Mouse (Mus musculus): Measurements from ENCODE around the gene Xxylt1.

Gene Xxylt1

DNA sequence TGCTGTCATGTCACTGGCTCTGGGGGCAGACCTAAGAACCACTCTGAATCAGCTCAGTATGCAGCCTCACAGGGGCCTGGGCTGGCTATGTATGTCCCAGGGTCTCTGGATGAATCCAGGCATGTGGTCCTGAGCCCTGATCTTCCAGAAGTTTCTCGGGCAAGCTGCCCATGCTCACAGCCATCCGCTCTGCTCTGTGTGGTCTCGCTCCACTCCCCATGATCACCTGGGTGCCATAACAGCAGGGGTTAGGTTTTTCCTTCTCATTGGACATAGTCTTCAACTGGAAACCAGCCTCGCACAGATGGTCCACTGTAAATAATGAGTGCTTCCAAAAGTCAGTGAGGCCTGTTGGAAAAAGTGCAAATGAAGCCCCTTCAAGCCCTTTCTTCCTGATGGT lies 121.0 kb downstream of the Xxylt1 start:
- no peak for DNase-seq (ENCODE audit: extremely low spot score, low spot score)

DNA sequence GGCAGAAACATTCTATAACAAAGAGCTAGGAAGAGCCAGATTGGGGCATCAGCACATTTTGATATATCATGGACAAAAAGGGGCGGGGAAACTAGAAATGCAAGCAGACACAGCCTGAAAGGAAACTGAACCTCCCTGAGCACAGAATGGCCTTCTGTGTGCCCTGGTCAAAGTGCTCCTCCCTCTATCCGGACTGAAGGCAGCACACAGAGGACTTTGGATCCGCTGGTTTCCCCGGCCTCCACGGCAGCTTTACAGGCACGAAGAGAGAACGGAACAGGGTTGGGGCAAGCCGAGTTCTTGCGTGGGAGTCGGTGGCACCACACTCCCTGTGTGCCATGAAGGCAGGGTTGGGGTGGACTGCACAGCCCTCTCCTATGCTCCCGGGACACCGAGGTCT lies 121.5 kb downstream of the Xxylt1 start:
- DNase-seq (ENCODE audit: extremely low spot score, low spot score) = no peak

DNA sequence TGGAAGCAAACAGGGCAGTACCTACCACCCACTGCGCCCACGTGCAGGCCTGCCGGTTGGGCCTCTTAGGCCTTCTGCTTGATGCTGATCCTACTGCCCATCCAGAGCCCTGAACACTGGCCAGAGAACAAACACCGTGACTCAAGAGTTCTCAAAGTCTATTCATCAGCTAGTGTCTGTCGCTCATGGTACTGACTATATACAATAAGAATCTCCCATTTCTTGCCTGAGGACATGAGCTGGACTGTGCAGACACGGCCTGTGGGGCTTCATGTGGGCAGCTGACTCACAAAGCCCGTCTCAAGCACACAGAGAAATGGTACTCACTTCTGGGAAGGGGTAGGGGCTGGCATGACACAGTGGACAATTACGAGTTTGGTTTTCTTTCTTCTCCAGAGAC lies 125.1 kb downstream of the Xxylt1 start:
- no peak for DNase-seq (ENCODE audit: extremely low spot score, low spot score)

DNA sequence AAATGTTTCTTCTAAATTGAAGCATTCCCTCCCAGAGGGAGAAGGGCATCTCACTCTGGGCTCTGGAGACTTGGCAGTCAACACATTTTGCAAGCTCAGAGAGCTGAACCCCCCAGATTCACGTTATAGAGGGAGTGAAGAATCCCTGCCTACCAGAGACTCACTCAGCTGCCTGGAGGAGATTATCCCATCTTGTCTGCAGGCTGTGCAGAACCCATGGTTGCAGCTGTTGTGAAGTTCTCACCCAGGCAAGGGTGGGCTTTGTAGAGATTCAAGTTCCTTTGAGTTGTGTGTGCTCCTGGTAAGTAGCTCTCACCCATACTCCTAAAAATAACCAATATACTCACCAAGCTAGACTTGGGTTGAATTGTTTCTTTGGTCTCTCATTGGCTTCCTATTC lies 132.6 kb downstream of the Xxylt1 start:
- DNase-seq (ENCODE audit: extremely low spot score, low spot score) = no peak

DNA sequence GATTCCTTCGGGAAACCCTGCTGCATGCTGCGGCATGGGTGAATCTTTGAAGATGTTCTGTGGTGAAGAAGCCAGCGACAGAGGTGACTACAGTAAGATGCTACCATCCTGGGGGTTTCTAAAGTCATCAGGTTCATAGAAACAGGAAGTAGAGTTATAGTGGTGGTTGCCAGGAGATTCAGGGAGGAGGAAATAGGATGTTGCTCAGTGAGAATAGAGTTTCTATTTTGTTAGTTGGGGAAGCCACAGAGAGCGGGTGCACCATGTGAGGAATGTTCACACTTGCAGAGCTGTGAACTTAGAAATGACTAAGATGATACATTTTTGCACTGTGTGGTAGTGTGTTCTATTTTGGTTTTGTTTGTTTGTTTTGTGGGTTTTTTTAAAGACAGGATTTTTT lies 133.0 kb downstream of the Xxylt1 start:
- DNase-seq (ENCODE audit: extremely low spot score, low spot score) = no peak

DNA sequence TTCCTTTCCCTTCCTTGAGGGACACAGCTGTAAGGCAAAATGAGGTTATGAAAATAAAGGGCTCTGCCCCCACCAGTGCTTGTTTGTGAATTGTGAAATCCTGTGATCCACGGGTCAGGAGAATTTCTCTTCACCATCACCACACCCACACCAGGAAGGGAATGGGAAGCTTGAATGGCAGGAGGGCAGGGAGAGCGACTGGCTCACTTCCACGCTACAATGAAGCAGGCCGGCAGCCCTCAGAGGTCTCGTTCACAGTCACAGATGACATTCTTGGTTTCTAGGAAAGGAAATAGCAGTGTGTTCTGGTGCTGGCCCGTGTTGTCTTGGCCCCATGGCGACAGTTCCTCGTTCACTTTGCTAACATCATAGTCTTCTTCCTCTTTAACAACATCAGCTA lies 136.3 kb downstream of the Xxylt1 start:
- no peak for DNase-seq (ENCODE audit: extremely low spot score, low spot score)

DNA sequence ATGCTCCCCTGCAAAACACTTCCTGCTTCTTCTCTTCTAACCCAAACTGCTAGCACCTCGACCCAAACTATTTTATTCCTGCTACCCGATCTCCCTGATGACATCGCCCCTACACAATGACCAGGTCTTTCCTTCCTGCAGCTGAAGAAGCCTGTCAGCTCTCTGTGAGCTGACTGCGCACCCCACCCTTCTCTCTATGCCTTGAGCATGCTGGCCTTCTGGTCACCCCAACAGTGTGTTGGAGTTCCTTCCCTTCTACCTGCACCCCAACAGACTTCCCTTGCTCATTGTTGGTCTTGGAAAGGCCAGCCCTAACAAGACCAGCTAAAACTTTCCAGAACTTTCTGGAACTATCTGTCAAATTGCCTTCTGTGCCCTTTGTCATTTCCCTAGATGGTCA lies 137.3 kb downstream of the Xxylt1 start:
- DNase-seq (ENCODE audit: extremely low spot score, low spot score) = no peak

DNA sequence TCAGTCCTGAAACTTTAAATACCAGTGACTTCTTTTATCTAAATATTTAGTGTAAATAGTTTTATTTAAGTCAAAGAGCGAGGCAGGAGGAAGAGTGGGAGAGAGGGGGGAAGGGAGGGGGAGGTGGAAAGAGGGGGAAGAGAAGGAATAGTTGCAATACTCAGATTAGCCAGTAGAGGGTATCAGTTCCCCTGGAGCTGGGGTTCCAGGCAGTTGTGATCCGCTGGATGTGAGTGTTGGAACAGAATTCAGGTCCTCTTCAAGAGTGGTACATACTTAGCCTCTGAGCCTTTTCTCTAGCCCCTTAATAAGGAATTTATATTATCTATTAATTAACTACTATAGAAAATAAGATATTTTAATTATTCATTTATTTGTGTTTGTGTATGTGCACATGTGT lies 140.5 kb downstream of the Xxylt1 start:
- DNase-seq (ENCODE audit: extremely low spot score, low spot score) = no peak

DNA sequence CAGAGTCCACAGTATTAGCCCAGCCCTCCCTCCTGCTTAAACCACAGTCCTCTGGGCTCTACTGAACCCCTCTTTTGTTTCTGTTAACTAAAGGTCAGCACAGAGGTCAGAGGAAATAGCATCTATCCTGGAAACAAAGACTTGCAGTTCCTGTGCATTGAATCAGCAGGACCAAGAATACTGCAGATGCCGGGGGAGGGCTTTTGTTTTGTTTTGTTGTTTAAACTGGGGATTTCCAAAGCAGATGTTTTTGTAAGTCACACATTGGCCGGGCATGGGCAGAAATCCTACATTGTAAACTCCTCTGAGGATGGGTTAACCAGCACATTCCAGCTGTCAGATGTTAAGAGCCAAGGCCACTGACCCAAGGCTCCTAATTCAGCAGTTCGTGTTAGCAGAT lies 141.3 kb downstream of the Xxylt1 start:
- DNase-seq (ENCODE audit: extremely low spot score, low spot score) = peak; percentile 54

DNA sequence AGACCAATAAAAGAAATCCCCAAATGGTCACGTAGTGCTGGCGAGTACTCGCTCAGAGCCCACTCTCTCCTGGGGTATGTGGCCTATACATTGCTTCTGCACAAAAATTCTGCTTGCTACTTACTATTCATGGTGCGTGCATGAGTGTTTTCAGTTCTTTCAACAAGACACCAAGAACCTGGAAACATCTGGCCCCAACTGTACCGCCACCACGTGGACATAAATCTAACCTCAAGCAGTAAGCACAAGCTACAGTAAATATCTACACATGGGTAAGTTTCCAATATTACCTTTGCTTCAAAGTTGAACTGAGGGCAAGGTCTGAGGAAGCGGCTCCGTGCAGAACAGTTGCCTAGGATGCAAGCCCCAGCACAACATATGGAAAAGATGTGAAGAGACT lies 142.0 kb downstream of the Xxylt1 start:
- DNase-seq (ENCODE audit: extremely low spot score, low spot score) = no peak

DNA sequence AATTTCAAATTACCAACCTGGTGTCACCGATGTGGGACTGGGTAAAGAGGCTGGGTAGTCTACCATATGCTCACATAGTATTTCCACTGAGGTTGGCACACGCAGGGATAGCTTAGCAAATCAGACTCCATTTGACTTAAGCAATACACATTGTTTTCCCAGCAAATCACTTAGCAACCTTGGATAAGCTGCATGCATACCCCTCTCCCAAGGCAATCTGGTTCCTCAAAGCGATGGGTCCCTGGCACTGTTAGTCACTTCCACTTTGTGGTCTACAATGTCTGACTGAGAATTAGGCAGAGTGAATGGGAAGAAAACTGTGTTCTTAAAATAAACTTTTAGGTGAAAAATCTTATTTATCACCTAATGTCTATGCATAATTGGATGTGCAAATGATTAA lies 142.6 kb downstream of the Xxylt1 start:
- no peak for DNase-seq (ENCODE audit: extremely low spot score, low spot score)

DNA sequence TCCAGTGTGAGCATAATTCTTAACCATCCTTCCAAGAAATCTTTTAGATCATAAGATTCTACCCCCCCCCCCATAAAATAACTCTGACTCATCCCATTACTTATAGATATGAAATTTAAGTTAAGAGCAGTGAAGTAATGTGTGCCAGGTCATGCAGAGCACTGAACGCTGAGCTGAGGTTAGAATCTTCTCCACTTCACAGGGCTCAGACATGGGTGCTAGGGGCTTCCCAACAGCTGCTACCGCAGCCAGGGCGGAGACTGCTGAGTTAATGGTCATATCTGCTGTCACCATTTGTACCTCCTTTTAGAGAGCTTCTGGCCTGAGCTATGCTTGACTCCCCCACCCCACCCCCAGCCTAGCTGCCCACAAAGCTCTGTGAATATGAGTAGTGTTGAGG lies 143.6 kb downstream of the Xxylt1 start:
- DNase-seq (ENCODE audit: extremely low spot score, low spot score) = no peak

DNA sequence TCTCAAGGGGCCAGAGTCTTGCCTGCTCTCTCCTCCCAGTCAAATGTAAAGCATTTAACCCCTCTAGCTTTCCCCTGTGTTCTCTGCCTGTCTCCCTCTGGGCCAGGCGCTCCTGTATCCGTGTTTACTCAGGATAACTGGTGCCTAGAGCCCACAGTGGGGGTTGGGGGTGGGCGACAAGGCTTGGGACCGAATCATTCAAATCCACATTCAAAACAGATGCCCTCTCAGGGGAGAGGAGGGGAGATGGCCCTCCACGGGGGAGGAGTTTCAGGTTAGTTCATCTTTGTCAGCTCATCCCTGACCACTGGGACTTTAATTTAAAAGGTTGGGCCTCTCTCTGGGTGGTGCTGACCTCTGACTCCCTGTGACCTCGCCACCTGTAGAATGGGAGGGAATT lies 144.8 kb downstream of the Xxylt1 start:
- no peak for DNase-seq (ENCODE audit: extremely low spot score, low spot score)

DNA sequence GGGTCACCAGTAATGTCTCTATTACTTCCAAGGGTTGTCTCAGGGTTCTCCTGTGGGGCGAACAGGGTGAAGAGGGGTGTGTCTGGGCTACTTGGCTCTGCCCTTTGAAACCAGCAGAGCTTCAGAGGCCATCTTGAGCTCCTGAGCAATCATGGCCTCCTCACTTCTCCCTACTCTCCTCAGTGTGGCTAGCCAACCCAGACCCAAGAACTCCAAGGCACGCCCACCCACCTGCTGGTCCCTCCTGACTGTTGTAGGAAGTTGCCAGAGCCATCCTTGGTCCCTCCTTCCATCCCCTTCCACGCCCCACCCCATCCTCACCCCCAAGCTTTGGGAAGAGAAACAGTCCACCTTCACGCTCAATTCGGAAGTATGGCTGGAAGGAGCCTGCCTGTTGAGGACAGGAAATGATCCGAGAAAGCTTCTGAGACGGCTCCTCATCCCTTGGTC lies 145.2 kb downstream of the Xxylt1 start:
- DNase-seq (ENCODE audit: extremely low spot score, low spot score) = no peak

DNA sequence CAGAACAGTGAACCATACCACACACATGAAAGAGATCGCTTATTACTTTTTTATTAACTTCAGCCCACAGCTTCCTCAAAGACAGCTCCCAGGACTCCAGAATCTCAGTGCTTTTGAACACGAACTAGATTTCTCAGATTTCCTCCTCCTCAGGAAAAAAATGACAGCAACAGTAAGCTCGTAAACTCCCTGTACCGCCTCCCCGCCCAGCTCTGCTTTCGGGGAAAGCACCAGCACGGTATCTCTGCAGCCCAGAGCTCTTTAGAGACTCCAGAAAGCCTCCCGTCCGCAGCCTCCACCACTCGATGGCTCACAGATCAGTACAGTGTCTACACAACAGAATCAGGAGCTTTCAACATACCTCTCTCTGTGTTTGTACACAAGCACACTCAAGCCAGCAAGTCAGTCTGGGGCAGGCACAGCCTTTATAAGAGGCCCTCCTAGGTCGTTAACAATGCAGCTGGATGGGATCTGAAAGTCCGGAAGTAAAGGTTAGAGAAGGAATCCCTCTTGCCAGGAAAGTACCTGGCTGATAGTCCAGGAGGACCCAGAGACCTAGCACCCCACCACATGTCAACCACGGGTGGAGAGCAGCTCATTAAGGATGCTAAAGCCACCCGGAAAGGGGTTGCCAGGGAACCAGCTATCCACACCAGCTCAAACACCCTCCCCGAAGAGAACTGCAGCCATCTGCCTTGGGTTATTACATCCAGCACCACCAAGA lies 146.1 kb downstream of the Xxylt1 start:
- DNase-seq (ENCODE audit: extremely low spot score, low spot score) = no peak

DNA sequence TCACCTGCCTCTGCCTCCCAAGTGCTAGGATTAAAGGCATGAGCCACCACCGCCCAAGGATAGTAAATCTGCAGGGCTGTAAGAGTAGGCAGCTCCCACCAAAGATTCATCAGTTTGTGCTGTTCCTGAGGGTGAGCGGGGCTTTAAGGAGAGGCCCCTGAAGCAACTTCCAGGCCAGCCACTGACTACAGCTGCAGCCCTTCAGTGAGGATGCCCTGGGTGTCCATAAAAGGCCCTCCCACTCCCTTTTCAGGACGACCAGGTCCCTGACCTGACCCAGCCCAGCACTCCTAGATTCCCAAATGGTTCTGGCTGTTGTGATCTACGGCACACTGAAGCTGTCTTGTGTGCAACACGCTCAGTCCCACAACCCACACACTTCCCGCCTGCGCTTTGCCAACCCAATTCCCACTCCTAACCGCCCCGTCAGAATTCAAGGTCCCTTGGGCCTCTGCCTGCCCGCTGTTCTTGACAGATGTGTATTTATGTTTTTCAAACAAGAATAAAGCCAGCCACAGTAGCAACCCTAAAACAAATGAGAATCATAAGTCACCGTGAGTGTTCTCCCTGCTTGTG lies 146.9 kb downstream of the Xxylt1 start:
- DNase-seq (ENCODE audit: extremely low spot score, low spot score) = no peak

DNA sequence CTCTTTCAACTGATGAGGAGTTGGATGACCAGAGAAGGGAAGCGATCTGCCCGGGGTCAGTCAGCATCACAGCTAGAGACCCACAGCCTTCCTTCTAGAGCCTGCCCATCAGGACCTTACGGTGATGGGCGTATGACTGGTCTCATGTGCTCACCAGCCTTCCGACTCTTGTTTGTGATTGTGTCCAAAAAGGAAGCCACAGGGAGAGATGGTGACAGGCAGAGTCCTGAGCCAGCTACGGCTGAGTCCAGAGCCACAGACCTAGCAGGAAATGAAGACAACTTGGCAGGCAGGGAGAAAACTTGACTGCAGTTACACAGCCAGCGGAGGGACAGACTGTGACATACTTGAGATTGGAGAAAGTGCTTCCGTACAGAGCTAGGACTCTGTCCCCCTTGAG lies 147.9 kb downstream of the Xxylt1 start:
- DNase-seq (ENCODE audit: extremely low spot score, low spot score) = no peak

DNA sequence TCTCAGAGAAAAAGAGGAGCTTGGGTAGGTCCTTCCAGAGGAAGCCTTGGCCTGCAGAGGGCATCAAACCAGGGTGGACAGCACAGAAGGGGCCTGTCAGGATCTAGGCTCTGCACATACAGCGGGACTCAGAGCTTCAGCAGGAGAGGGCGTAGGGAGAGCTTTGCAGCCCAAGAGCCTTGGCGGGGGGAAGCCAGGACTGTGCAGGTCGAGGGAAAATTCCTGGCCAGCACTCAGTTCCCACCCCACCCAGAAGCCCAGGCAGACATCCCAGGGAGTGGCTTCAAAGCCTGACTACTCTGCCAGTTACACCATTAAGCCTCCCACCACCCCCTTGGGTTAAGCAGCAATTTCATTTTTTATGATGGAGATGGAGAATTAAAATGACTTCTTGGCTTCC lies 148.4 kb downstream of the Xxylt1 start:
- no peak for DNase-seq (ENCODE audit: extremely low spot score, low spot score)

DNA sequence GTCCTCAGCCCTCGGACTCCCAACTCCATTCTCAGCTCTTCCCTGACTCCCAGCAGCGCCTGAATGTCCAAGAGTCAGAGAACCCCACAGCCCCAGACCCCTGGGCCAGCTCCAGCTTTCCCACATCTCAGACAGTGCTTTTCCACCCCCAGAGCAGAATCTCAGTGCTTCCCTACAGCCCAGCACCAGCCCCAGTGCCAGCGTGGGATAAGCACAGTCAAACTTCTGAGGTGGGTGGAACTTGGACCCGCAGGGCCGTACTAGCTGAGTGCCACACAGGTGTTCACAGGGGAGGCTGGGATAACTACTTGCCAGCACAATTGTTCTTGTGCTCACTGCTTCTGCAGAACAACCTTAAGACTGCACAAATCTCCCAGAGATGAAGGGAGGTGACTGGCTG lies 149.0 kb downstream of the Xxylt1 start:
- no peak for DNase-seq (ENCODE audit: extremely low spot score, low spot score)

DNA sequence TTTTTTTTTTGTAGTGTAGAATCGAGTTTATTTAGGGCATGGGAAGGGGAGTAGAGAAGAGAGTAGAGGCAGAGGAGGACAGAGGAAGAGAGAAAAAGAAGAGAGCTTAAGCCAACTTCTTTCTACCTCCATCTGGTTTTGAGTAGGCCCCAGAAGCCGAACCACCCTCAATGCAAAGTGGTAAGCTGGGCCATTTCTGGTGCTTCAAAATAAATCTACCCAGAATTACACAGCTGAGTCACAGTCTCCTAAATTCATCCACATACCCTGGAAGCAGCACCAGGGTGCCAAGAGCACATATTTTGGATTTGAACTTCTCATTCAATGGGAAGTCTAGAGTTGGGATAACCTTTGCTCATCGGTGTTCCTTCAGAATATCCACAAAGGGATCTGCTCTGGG lies 152.1 kb downstream of the Xxylt1 start:
- peak; percentile 8 for DNase-seq (ENCODE audit: extremely low spot score, low spot score)

DNA sequence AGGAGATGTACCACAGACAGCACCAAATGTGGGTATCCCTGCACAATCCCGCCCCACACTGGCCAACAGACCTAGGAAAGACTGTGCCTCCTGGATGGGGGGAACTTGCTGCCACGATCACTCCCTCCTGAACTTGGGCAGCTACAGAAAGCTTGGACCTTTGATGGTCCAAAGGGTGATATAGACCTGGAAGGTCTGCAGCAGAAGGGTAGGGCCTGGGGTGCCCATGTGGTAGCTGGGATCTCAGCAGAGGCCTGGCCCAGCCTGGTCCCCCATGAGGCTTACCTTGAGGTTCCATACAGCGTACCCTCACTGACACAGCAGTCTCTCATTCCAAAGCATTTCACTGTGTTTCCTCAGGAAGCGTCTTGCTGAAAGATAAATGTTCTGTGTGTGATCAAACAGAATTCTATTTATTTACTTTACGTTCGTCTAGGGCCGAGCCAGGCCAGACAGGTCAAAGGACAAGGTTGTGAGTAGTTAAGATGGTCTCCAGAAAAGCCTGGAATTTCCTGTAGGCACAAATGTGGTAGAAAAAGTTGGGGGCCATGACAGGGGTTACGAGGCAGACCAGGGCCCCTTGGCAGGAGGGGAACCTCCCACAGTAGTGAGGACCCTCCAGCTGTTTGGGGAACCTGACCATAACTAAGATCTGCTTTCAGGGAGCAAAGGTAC lies 153.0 kb downstream of the Xxylt1 start:
- peak; percentile 12 for DNase-seq (ENCODE audit: extremely low spot score, low spot score)

DNA sequence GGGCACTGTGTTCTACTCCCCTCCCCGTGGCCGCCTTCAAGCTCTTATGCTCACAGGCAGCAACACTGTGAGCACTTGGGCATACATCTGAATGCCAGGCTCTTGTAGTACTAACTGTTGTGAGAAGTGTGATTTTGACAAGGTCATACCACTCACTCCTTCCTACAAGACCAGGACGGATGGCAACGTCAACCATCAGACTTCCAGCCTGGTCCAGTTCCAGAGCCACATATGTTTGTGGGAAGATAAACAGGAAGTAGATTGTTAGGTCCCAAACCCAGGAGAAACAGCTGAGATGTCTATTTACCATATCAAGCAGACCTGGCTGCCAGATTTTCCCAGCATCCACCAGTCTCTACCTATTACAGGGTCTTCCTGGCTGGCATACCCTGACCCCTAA lies 155.7 kb downstream of the Xxylt1 start:
- DNase-seq (ENCODE audit: extremely low spot score, low spot score) = no peak

DNA sequence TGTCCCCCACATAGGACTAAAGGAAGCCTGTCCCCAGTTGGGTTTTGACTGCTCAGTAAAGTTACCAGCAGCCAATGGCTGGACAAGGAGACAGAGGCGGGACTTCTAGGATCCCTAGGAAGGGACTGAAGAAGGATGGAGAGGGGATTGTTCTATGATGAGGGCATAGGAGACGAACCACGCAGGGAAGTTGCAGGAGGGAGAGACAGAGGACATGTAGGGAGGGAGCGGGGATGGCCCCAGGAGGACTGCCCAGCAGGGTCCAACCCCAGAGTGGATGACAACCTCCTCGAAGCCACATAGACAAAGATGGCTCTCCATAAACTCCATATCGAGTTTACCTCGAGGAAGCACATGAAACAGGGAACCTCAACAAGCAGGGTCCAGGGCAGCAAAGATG lies 157.3 kb downstream of the Xxylt1 start:
- DNase-seq (ENCODE audit: extremely low spot score, low spot score) = no peak
